Mouse (Mus musculus): ENCODE results near the gene Pfkp. TPM values are rescaled to one million over a fixed set of nuclear protein-coding genes. Genes with fewer than 3 reads are reported as not detected.
A peak's percentile ranks its signal among the peaks of the same experiment; 100 is the strongest.

The Pfkp gene
- total RNA-seq, 1 experiment: 154 TPM

GRCm38 (mm10) chr13:6597801-6598200 is 50.8 kb downstream of the Pfkp start:
- no peaks in the 10 kb centered on the region for H3K4me1 ChIP-seq (ENCODE audit: control insufficient read depth in 2 of 2, insufficient read depth in 2 of 2, low read length in 2 of 2, poor library complexity in 1 of 2)
- peak overlapping the region; percentile 40; the same call in 1 of the 2 replicates for H3K27ac ChIP-seq (ENCODE audit: insufficient read depth, low read depth, low read length, poor library complexity, severe bottlenecking)
- DNase-seq (ENCODE audit: low read depth, low spot score): no peak
- H3K9me3 ChIP-seq (ENCODE audit: control insufficient read depth, insufficient read depth, low read depth, low read length): no peaks in the 10 kb centered on the region
- no peak overlapping the region for H3K9ac ChIP-seq (ENCODE audit: insufficient read depth, low read depth, low read length, poor library complexity, severe bottlenecking)
- peaks cover 40% of the 10 kb centered on the region for H3K36me3 ChIP-seq (ENCODE audit: control insufficient read depth, insufficient read depth, low read length, poor library complexity, severe bottlenecking)
- in situ Hi-C loops (cut with MboI; ENCODE audit: low sequenced_read_pairs in 2 of 2, unreplicated experiment in 2 of 2): no loop called here
- no peak overlapping the region for H3K4me3 ChIP-seq (ENCODE audit: insufficient read depth in 1 of 2, low read depth in 1 of 2, low read length in 2 of 2, poor library complexity in 1 of 2, severe bottlenecking in 1 of 2)
- TF ChIP-seq HCFC1 (IDR thresholded peaks at IDR 0.05; ENCODE audit: borderline replicate concordance, insufficient read depth, low read length) (no peak), ZC3H11A (IDR thresholded peaks at IDR 0.05; ENCODE audit: borderline replicate concordance, low read depth, low read length) (no peak), CHD2 (IDR thresholded peaks at IDR 0.05; ENCODE audit: low read depth, low read length) (no peak), MAFK (IDR thresholded peaks at IDR 0.05; ENCODE audit: insufficient read depth, low read depth, low read length) (no peak), ZNF384 (IDR thresholded peaks at IDR 0.05; ENCODE audit: low read depth, low read length) (no peak)

GRCm38 (mm10) chr13:6595403-6595802 is 53.2 kb downstream of the Pfkp start:
- Histone ChIP-seq H3K27ac (ENCODE audit: insufficient read depth, low read depth, low read length, poor library complexity, severe bottlenecking) (no peak overlapping the region), H3K9ac (ENCODE audit: insufficient read depth, low read depth, low read length, poor library complexity, severe bottlenecking) (no peak overlapping the region), H3K4me1 (ENCODE audit: control insufficient read depth in 2 of 2, insufficient read depth in 2 of 2, low read length in 2 of 2, poor library complexity in 1 of 2) (no peaks in the 10 kb centered on the region), H3K4me3 (ENCODE audit: insufficient read depth in 1 of 2, low read depth in 1 of 2, low read length in 2 of 2, poor library complexity in 1 of 2, severe bottlenecking in 1 of 2) (no peak overlapping the region), H3K9me3 (ENCODE audit: control insufficient read depth, insufficient read depth, low read depth, low read length) (no peaks in the 10 kb centered on the region), H3K36me3 (ENCODE audit: control insufficient read depth, insufficient read depth, low read length, poor library complexity, severe bottlenecking) (peaks cover 39% of the 10 kb centered on the region)
- DNase-seq (ENCODE audit: low read depth, low spot score): no peak
- TF ChIP-seq ZC3H11A (IDR thresholded peaks at IDR 0.05; ENCODE audit: borderline replicate concordance, low read depth, low read length) (no peak), HCFC1 (IDR thresholded peaks at IDR 0.05; ENCODE audit: borderline replicate concordance, insufficient read depth, low read length) (no peak), CHD2 (IDR thresholded peaks at IDR 0.05; ENCODE audit: low read depth, low read length) (no peak), MAFK (IDR thresholded peaks at IDR 0.05; ENCODE audit: insufficient read depth, low read depth, low read length) (no peak)
- in situ Hi-C loops (cut with MboI; ENCODE audit: low sequenced_read_pairs in 2 of 2, unreplicated experiment in 2 of 2): no loop called here

DNA sequence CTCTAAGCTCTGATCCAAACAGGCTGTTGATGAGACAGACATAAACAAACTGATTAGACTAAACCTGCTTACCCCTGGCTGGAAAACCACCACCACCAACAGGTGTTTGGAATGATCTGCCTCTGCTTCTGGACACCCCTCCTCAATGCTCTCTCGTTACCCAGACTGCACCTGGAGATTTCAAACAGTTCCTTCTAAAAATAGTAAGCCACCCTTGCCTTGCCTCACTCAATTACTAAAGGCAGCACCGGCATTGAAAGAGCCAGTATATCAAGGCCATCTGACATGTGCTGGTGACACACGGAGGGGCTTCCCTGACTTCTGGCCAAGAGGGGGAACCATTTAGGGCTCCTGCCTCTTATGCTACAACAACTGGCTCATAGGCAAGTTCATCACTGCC is 57.7 kb downstream of the Pfkp start:
- H3K4me3 ChIP-seq (ENCODE audit: insufficient read depth in 1 of 2, low read depth in 1 of 2, low read length in 2 of 2, poor library complexity in 1 of 2, severe bottlenecking in 1 of 2): no peak overlapping the region
- H3K4me1 ChIP-seq (ENCODE audit: control insufficient read depth in 2 of 2, insufficient read depth in 2 of 2, low read length in 2 of 2, poor library complexity in 1 of 2): no peaks in the 10 kb centered on the region
- H3K36me3 ChIP-seq (ENCODE audit: control insufficient read depth, insufficient read depth, low read length, poor library complexity, severe bottlenecking): peaks cover 37% of the 10 kb centered on the region
- DNase-seq (ENCODE audit: low read depth, low spot score): no peak
- no peak overlapping the region for H3K27ac ChIP-seq (ENCODE audit: insufficient read depth, low read depth, low read length, poor library complexity, severe bottlenecking)
- in situ Hi-C loops (cut with MboI; ENCODE audit: low sequenced_read_pairs in 2 of 2, unreplicated experiment in 2 of 2): no loop called here
- H3K9ac ChIP-seq (ENCODE audit: insufficient read depth, low read depth, low read length, poor library complexity, severe bottlenecking): no peak overlapping the region
- no peak for TF ChIP-seq ZNF384 (IDR thresholded peaks at IDR 0.05; ENCODE audit: low read depth, low read length)
- no peak for TF ChIP-seq MAFK (IDR thresholded peaks at IDR 0.05; ENCODE audit: insufficient read depth, low read depth, low read length)
- no peak for TF ChIP-seq HCFC1 (IDR thresholded peaks at IDR 0.05; ENCODE audit: borderline replicate concordance, insufficient read depth, low read length)
- no peak for TF ChIP-seq ZC3H11A (IDR thresholded peaks at IDR 0.05; ENCODE audit: borderline replicate concordance, low read depth, low read length)
- no peak for TF ChIP-seq CHD2 (IDR thresholded peaks at IDR 0.05; ENCODE audit: low read depth, low read length)
- no peaks in the 10 kb centered on the region for H3K9me3 ChIP-seq (ENCODE audit: control insufficient read depth, insufficient read depth, low read depth, low read length)

DNA sequence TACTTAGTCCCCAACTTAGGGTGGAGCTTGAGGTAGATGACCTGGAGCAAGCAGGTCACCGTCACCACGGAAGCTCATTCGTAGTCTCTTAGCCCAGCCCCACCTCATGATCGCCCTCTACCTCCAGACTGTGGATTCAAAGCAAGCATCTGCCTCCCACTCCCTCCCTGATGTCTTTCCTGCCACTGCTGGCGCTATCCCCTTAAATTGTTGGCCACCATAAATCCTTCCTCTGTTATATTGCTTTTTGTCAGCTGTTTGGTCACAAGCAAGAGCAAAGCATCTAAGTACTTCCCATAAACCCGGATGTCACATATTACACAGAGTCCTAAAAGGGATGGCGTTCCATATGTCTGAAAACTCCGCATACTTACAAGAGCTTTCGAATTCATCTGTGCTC is 62.6 kb downstream of the Pfkp start:
- Histone ChIP-seq H3K9me3 (ENCODE audit: control insufficient read depth, insufficient read depth, low read depth, low read length) (no peaks in the 10 kb centered on the region), H3K27ac (ENCODE audit: insufficient read depth, low read depth, low read length, poor library complexity, severe bottlenecking) (no peak overlapping the region), H3K4me3 (ENCODE audit: insufficient read depth in 1 of 2, low read depth in 1 of 2, low read length in 2 of 2, poor library complexity in 1 of 2, severe bottlenecking in 1 of 2) (no peak overlapping the region), H3K4me1 (ENCODE audit: control insufficient read depth in 2 of 2, insufficient read depth in 2 of 2, low read length in 2 of 2, poor library complexity in 1 of 2) (no peaks in the 10 kb centered on the region), H3K36me3 (ENCODE audit: control insufficient read depth, insufficient read depth, low read length, poor library complexity, severe bottlenecking) (peaks cover 26% of the 10 kb centered on the region), H3K9ac (ENCODE audit: insufficient read depth, low read depth, low read length, poor library complexity, severe bottlenecking) (no peak overlapping the region)
- DNase-seq (ENCODE audit: low read depth, low spot score): peak; percentile 20
- no peak for TF ChIP-seq CHD2 (IDR thresholded peaks at IDR 0.05; ENCODE audit: low read depth, low read length)
- TF ChIP-seq MAFK (IDR thresholded peaks at IDR 0.05; ENCODE audit: insufficient read depth, low read depth, low read length): no peak
- TF ChIP-seq ZNF384 (IDR thresholded peaks at IDR 0.05; ENCODE audit: low read depth, low read length): no peak
- TF ChIP-seq HCFC1 (IDR thresholded peaks at IDR 0.05; ENCODE audit: borderline replicate concordance, insufficient read depth, low read length): no peak
- in situ Hi-C loops (cut with MboI; ENCODE audit: low sequenced_read_pairs in 2 of 2, unreplicated experiment in 2 of 2): no loop called here

DNA sequence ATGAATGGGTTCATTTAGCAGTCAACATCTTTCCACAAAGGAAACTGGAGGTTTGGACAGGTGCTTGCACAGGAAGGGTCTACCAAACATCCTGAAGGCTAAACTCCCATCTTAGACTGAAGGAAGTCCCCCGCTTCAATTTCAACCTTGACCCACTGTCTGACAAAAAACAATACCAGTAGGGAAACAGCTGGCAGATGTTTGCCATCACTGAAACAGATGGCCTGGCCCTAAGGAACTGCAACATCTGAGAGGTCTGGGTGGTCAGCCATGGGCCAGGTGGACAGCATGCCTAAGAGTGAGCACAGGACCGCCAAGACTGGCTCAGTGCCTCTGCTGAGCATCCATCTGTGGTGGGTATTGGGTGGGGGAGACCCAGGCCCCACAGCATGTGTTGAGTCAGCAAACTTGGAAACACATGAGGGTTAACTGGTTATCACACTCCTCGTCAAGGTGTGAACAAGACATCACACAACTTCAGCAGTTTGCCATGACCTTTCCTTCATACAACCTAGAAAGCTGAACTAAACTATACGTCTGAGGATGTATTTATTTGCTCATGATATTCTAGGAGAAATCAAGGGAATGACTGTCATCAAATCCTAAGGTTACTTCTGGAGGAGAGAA is 65.0 kb downstream of the Pfkp start:
- Histone ChIP-seq H3K9ac (ENCODE audit: insufficient read depth, low read depth, low read length, poor library complexity, severe bottlenecking) (no peak overlapping the region), H3K9me3 (ENCODE audit: control insufficient read depth, insufficient read depth, low read depth, low read length) (no peaks in the 10 kb centered on the region), H3K4me1 (ENCODE audit: control insufficient read depth in 2 of 2, insufficient read depth in 2 of 2, low read length in 2 of 2, poor library complexity in 1 of 2) (no peaks in the 10 kb centered on the region), H3K27ac (ENCODE audit: insufficient read depth, low read depth, low read length, poor library complexity, severe bottlenecking) (no peak overlapping the region), H3K36me3 (ENCODE audit: control insufficient read depth, insufficient read depth, low read length, poor library complexity, severe bottlenecking) (peaks cover 38% of the 10 kb centered on the region), H3K4me3 (ENCODE audit: insufficient read depth in 1 of 2, low read depth in 1 of 2, low read length in 2 of 2, poor library complexity in 1 of 2, severe bottlenecking in 1 of 2) (no peak overlapping the region)
- DNase-seq (ENCODE audit: low read depth, low spot score): no peak
- in situ Hi-C loops (cut with MboI; ENCODE audit: low sequenced_read_pairs in 2 of 2, unreplicated experiment in 2 of 2): no loop called here
- no peak for TF ChIP-seq CHD2 (IDR thresholded peaks at IDR 0.05; ENCODE audit: low read depth, low read length)
- no peak for TF ChIP-seq MAFK (IDR thresholded peaks at IDR 0.05; ENCODE audit: insufficient read depth, low read depth, low read length)
- no peak for TF ChIP-seq ZNF384 (IDR thresholded peaks at IDR 0.05; ENCODE audit: low read depth, low read length)
- TF ChIP-seq HCFC1 (IDR thresholded peaks at IDR 0.05; ENCODE audit: borderline replicate concordance, insufficient read depth, low read length): no peak
- TF ChIP-seq ZC3H11A (IDR thresholded peaks at IDR 0.05; ENCODE audit: borderline replicate concordance, low read depth, low read length): no peak
